Mouse (Mus musculus): ENCODE measurements around the gene Cela1.

Cela1 gene

GRCm38 (mm10) chr15:100687430-100687971 lies at the start of gene Cela1:
Cela1 (minus strand) TSS chr15:100687921.
- DNase-seq (ENCODE audit: low read depth, low spot score) = no peak

GRCm38 (mm10) chr15:100735953-100736300 lies 48.2 kb upstream of the Cela1 start:
- DNase-seq (ENCODE audit: low read depth, low spot score) = no peak

GRCm38 (mm10) chr15:100735095-100735952 lies 47.6 kb upstream of the Cela1 start:
- DNase-seq (ENCODE audit: low read depth, low spot score) = no peak

- DNase-seq (ENCODE audit: low read depth, low spot score) = no peak
These were observed 44.9 kb upstream of the Cela1 start for GRCm38 (mm10) chr15:100732580-100732979.

GRCm38 (mm10) chr15:100731081-100731480 lies 43.4 kb upstream of the Cela1 start:
- no peak for DNase-seq (ENCODE audit: low read depth, low spot score)

GRCm38 (mm10) chr15:100729281-100729985 lies 41.7 kb upstream of the Cela1 start, which contains the start of gene Galnt6:
Galnt6 (minus strand) TSS chr15:100729376.
- no peak for DNase-seq (ENCODE audit: low read depth, low spot score)

GRCm38 (mm10) chr15:100728586-100728985 lies 40.9 kb upstream of the Cela1 start:
- no peak for DNase-seq (ENCODE audit: low read depth, low spot score)

- no peak for DNase-seq (ENCODE audit: low read depth, low spot score)
These were observed 40.1 kb upstream of the Cela1 start for GRCm38 (mm10) chr15:100727834-100728233.

- no peak for DNase-seq (ENCODE audit: low read depth, low spot score)
These were observed 39.0 kb upstream of the Cela1 start for GRCm38 (mm10) chr15:100726721-100727120.

- no peak for DNase-seq (ENCODE audit: low read depth, low spot score)
These were observed 35.8 kb upstream of the Cela1 start for GRCm38 (mm10) chr15:100723505-100723904.

- no peak for DNase-seq (ENCODE audit: low read depth, low spot score)
These were observed 34.8 kb upstream of the Cela1 start for GRCm38 (mm10) chr15:100722564-100722963.

- DNase-seq (ENCODE audit: low read depth, low spot score) = no peak
These were observed 34.3 kb upstream of the Cela1 start for GRCm38 (mm10) chr15:100722026-100722425.

GRCm38 (mm10) chr15:100721445-100721844 lies 33.7 kb upstream of the Cela1 start:
- DNase-seq (ENCODE audit: low read depth, low spot score) = no peak

- DNase-seq (ENCODE audit: low read depth, low spot score) = no peak
These were observed 32.3 kb upstream of the Cela1 start for GRCm38 (mm10) chr15:100720066-100720465.

GRCm38 (mm10) chr15:100719217-100719616 lies 31.5 kb upstream of the Cela1 start:
- no peak for DNase-seq (ENCODE audit: low read depth, low spot score)

GRCm38 (mm10) chr15:100718572-100718971 lies 30.9 kb upstream of the Cela1 start:
- no peak for DNase-seq (ENCODE audit: low read depth, low spot score)

- DNase-seq (ENCODE audit: low read depth, low spot score) = no peak
These were observed 30.2 kb upstream of the Cela1 start for GRCm38 (mm10) chr15:100717933-100718332.

- DNase-seq (ENCODE audit: low read depth, low spot score) = no peak
These were observed 27.8 kb upstream of the Cela1 start for GRCm38 (mm10) chr15:100715399-100715993.

GRCm38 (mm10) chr15:100714470-100714869 lies 26.7 kb upstream of the Cela1 start:
- DNase-seq (ENCODE audit: low read depth, low spot score) = no peak

GRCm38 (mm10) chr15:100710838-100711237 lies 23.1 kb upstream of the Cela1 start:
- DNase-seq (ENCODE audit: low read depth, low spot score) = no peak

- DNase-seq (ENCODE audit: low read depth, low spot score) = no peak
These were observed 20.8 kb upstream of the Cela1 start for GRCm38 (mm10) chr15:100708433-100709078.

- DNase-seq (ENCODE audit: low read depth, low spot score) = no peak
These were observed 18.5 kb upstream of the Cela1 start for GRCm38 (mm10) chr15:100706226-100706625.
